Mouse (Mus musculus): ENCODE measurements around the gene Wrnip1.

DNA sequence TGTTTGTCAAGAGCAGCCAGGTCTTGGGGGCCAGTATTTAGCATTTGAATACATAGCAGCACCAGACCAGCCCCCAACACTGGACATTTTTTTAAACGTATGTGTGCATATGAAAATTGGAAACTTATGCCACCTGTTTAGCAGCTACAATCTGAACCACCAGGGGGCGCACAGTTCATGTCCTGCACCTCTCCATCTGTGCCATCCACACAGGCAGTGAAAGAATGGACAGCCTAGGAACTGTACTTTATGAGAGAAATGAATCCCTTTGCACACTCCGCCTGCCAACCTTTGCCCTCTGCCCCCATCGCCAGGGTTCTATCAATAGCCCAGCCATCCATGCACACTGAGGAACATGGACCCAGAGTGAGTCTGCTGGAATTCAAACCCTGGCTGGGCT lies 26.1 kb downstream of the Wrnip1 start:
- TF ChIP-seq POLR2A (IDR thresholded peaks at IDR 0.05; ENCODE audit: control insufficient read depth in 1 of 2, insufficient read depth in 1 of 2, low read depth in 1 of 2, low read length in 2 of 2, poor library complexity in 1 of 2) (no peak), ZC3H11A (IDR thresholded peaks at IDR 0.05; ENCODE audit: low read depth, low read length) (peak; percentile 20; the same call in 1 of the 2 replicates)
